Comparison of ENCODE assay signal across 16 mouse cellular contexts in genomic region chr2:29130118-29130899, GRCm38 (mm10). TPM values are rescaled to one million over a fixed set of nuclear protein-coding genes. Genes with fewer than 3 reads are reported as not detected.
DNase-seq lines count a peak whose midpoint lies in the region; ATAC-seq and TF ChIP-seq lines count a peak whose summit lies in the region.
"Had no signal": no experiment of that assay in that cellular context is flagged by ENCODE, and none has a peak within 500 bp of the region (broad histone marks: within the 10 kb centered on the region; RNA-seq: fewer than 3 reads in every experiment).

No protein-coding gene starts in this region.

- H3K4me1 ChIP-seq in lung, postnatal 0 days (ENCODE audit: insufficient read depth, low read depth, low read length), result peaks cover 8% of the 10 kb centered on the region; the same call in 1 of the 2 replicates
- H3K4me1 ChIP-seq in lung, adult 2 months (ENCODE audit: control insufficient read depth, insufficient read depth, low read length), result no peaks in the 10 kb centered on the region
- H3K4me1 ChIP-seq in thymus, adult 2 months (replicated peaks; ENCODE audit: control insufficient read depth, insufficient read depth, low read length), result no peaks in the 10 kb centered on the region

- POLR2A ChIA-PET in Patski (lab: Charles Lee), result interaction anchor here (0.6 to 0.8 kb wide), 2 partner anchors 8 to 423 kb away, joined by 4 read pairs; no protein-coding TSS in a partner anchor

- DNase-seq in heart, adult 11 months, result peak; percentile 21
- DNase-seq in heart, postnatal 25 days (ENCODE audit: low spot score), result no peak
- no peak for DNase-seq in lung, postnatal 0 days (ENCODE audit: low spot score)
- DNase-seq in lung, adult 2 months, result no peak
- no peak for DNase-seq in Patski (ENCODE audit: low read depth, low spot score)
- peak; percentile 8 for DNase-seq in retina, postnatal 1 day
- no peak for DNase-seq in layer of hippocampus, adult 18-20 months (ENCODE audit: low spot score in 2 of 2)
- DNase-seq in thymus, adult 2 months, result no peak
- DNase-seq: cerebellum, postnatal 10 days; heart, postnatal 36 days; kidney, postnatal 36 days had no signal

- no peaks in the 10 kb centered on the region for H3K9me3 ChIP-seq in lung, postnatal 0 days (ENCODE audit: low read length)
- H3K9me3 ChIP-seq: embryonic facial prominence, embryonic 13.5 days; forebrain, embryonic 10.5 days; limb, embryonic 12.5 days; lung, embryonic 15.5 days had no signal

- TF ChIP-seq POLR2A in lung, adult 2 months (IDR thresholded peaks at IDR 0.05; ENCODE audit: borderline replicate concordance, extremely low read depth, low read depth, low read length), result no peak
- TF ChIP-seq POLR2A in thymus, adult 2 months (IDR thresholded peaks at IDR 0.05; ENCODE audit: control insufficient read depth, extremely low read depth, insufficient read depth, low read length, poor library complexity), result no peak

- intact Hi-C loops in heart, postnatal 25 days (cut with DNase I), result loop anchor here (5.0 kb wide), 1 partner anchor 58 kb away; no protein-coding TSS in a partner anchor

- H3K36me3 ChIP-seq in lung, postnatal 0 days (ENCODE audit: insufficient read depth, low read length), result 0 out of 2 replicates have a peak, but pooled peaks cover 12% of the 10 kb centered on the region
- H3K36me3 ChIP-seq in thymus, adult 2 months (ENCODE audit: control insufficient read depth, insufficient read depth, low read length), result peaks cover 50% of the 10 kb centered on the region

- H3K27ac ChIP-seq in lung, postnatal 0 days (ENCODE audit: low read length), result no peak overlapping the region
- H3K27ac ChIP-seq in thymus, adult 2 months (ENCODE audit: control insufficient read depth, insufficient read depth, low read length), result no peak overlapping the region
- H3K27ac ChIP-seq: embryonic facial prominence, embryonic 13.5 days; forebrain, embryonic 10.5 days; limb, embryonic 12.5 days; lung, embryonic 15.5 days had no signal

- in situ Hi-C loops in Patski (cut with MboI; ENCODE audit: low pct_unique_long_range_greater_than_20kb), result no loop called here

- TF ChIP-seq CTCF in lung, postnatal 0 days (IDR thresholded peaks at IDR 0.05), result peak; percentile 21
- no peak for TF ChIP-seq CTCF in lung, adult 2 months (IDR thresholded peaks at IDR 0.05; ENCODE audit: insufficient read depth, low read length)
- TF ChIP-seq CTCF in Patski (IDR thresholded peaks at IDR 0.05), result peak; percentile 14
- no peak for TF ChIP-seq CTCF in thymus, adult 2 months (IDR thresholded peaks at IDR 0.05; ENCODE audit: borderline replicate concordance, control insufficient read depth, extremely low read depth, insufficient read depth, low read length, poor library complexity)

- CTCF ChIA-PET in Patski (lab: Charles Lee), result interaction anchor here (0.8 to 1.3 kb wide), 4 partner anchors 16 to 77 kb away, joined by 3 to 6 read pairs (median 4); no protein-coding TSS in a partner anchor

- 88% methylated on average over 7 of the region's 7 CpGs for WGBS in lung, postnatal 0 days
- WGBS in lung, adult 2 months, result 85% methylated on average over 7 of the region's 7 CpGs
- 83% methylated on average over 7 of the region's 7 CpGs for WGBS in thymus, adult 2 months

- no peak overlapping the region for H3K9ac ChIP-seq in lung, postnatal 0 days (replicated peaks; ENCODE audit: low read depth)
- H3K9ac ChIP-seq: embryonic facial prominence, embryonic 13.5 days; limb, embryonic 12.5 days; lung, embryonic 15.5 days had no signal

- ATAC-seq in lung, postnatal 0 days, result no peak
- ATAC-seq in Patski, result no peak

- no peak overlapping the region for H3K4me3 ChIP-seq in lung, postnatal 0 days (ENCODE audit: low read depth, low read length)
- no peak overlapping the region for H3K4me3 ChIP-seq in lung, adult 2 months (replicated peaks; ENCODE audit: extremely low read depth, low read depth, low read length)
- no peak overlapping the region for H3K4me3 ChIP-seq in thymus, adult 2 months (ENCODE audit: control insufficient read depth, insufficient read depth, low read length)
- H3K4me3 ChIP-seq: embryonic facial prominence, embryonic 13.5 days; forebrain, embryonic 10.5 days; limb, embryonic 12.5 days; lung, embryonic 15.5 days had no signal

- H3K4me2 ChIP-seq in lung, postnatal 0 days (replicated peaks; ENCODE audit: low read depth, low read length), result no peak overlapping the region
- H3K4me2 ChIP-seq: embryonic facial prominence, embryonic 13.5 days; limb, embryonic 12.5 days; lung, embryonic 15.5 days; midbrain, embryonic 11.5 days had no signal

- TF ChIP-seq EP300 in lung, postnatal 0 days (IDR thresholded peaks at IDR 0.05), result no peak

- H3K27me3 ChIP-seq in lung, postnatal 0 days (replicated peaks; ENCODE audit: insufficient read depth, low read length), result no peaks in the 10 kb centered on the region
- H3K27me3 ChIP-seq in Patski, result no peaks in the 10 kb centered on the region
- no peaks in the 10 kb centered on the region for H3K27me3 ChIP-seq in thymus, adult 2 months (ENCODE audit: control insufficient read depth, insufficient read depth, low read length)
- H3K27me3 ChIP-seq: embryonic facial prominence, embryonic 13.5 days; limb, embryonic 12.5 days; lung, embryonic 15.5 days had no signal

RNA-seq across cellular contexts. Expression of gene Setx, which starts 6.3 kb away (rescaled TPM):
- total RNA-seq in heart, postnatal 25 days (2021), result 10 to 100 TPM; 29.8 to 35.0 TPM
- polyA plus RNA-seq in lung, postnatal 0 days (2015; fragmentation: Nextera tagmentation; extraction: Ambion mirVana), result 5.7 and 6.6 TPM in 2 replicates
- 3.5 and 5.8 TPM in 2 replicates for polyA plus RNA-seq in lung, adult 2 months (2012; rRNA removed)
- polyA plus RNA-seq in Patski (2021), result 23.2 TPM
- 10 to 100 TPM; 41.2 to 45.0 TPM for total RNA-seq in layer of hippocampus, adult 18-20 months (2021)
- polyA plus RNA-seq in thymus, adult 2 months (2012; rRNA removed), result 14.5 and 16.9 TPM in 2 replicates

Comparison
In these comparisons a context has a peak if more than half of its experiments do, and no peak if none do; other contexts are left out.
1. DNase-seq: peak in heart, adult 11 months (single experiment) and retina, postnatal 1 day (single experiment); none in heart, postnatal 25 days (single experiment), lung, postnatal 0 days (single experiment), lung, adult 2 months (single experiment), Patski (single experiment), layer of hippocampus, adult 18-20 months (0 of 2) and thymus, adult 2 months (single experiment).
2. CTCF ChIP-seq: peak in lung, postnatal 0 days (single experiment) and Patski (single experiment); none in lung, adult 2 months (single experiment) and thymus, adult 2 months (single experiment).